Mouse (Mus musculus) c-Kit-positive CD71-positive TER-119-negative erythroid progenitor cells, embryonic 14.5 days (primary cell): Measurements from ENCODE around the gene Adcy9.
"Not testable (repeated sequence)": the region's sequence is repeated elsewhere in the genome, so short reads cannot be mapped to it uniquely, and the experiment has no call there.

ENCODE experiments used
- DNase-seq: peaks from one replicate; pipeline ENCODE4 v3.0.0-alpha.2; 2013; ENCODE audit warnings: low read depth

The Adcy9 gene

DNA sequence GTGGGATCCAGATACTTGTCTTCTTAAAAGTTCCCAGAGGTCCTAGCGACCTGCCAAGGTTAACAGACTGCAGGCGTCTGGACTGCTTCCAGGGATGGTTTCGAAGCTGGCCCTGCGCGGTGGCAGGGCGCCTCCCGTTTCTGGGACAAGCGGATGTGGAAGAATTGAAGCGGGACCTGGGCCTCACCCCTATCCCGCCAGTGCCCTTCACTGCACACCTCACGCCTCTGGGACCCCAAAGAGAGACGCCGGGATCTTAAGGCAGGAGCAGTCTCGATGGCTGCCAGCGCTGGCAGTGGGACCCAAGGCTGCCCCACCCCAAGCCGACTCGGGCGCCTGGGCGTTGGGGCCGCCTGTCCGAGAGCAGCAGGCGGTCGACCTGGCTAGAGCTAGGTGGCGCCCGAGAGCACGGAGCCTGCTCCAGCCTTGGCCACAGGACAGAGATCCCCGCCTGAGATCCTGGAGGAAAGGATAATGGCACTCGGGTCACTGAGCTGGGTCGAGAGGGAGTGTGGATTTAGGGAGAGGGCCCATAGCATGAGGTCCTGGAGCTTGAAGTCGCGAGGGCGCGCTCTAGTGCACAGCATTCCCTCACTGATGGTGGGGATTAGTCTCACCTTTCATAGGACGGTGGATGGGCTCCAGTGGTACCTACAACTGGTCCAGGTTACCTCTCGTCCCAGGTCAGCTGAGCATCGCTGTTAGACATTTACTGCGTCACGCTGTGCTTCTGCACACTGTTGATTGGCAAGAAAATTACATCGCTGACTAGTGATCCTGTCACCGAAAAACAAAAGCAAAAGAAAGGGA is 152.2 kb downstream of the Adcy9 start:
- DNase-seq = peak; percentile 55

DNA sequence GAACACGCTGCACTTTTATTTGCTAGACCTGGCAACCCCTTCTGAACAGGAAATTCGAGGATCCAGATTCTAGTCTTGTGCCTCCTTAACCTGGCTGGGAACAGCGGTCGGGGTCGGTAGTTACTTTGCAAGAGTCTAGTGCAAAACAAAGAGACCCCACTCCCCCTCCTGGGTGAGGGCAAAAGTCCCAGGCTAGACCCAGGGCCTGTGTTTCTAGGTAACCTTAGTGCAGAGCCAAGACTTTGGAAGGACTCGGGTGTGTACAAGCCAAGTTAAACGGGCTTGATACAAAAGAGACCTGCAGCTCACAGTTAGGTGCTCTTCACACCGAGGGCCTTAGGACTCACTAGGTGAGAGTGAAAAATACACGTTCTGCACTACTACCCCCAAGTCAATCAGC is 152.8 kb downstream of the Adcy9 start:
- no peak for DNase-seq

DNA sequence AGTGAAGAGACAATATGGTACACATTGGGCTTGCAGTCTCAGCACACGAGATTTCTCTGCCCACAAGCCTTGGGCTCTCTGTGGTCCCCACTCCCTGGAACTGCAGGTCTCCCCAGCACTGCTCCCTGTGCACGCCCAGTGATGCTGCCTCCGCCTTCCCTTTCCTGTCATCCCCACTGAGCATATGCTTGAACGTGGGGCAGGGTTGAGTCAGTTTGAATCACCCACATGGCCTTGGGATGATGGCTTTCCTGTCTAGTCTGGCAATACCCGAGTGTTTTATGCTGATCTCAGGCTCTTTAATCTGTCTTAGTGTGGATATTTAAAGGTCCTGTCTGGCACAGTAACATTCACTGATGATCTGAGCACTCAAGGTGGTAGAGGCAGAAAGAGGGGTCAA is 154.9 kb downstream of the Adcy9 start:
- DNase-seq = no peak

DNA sequence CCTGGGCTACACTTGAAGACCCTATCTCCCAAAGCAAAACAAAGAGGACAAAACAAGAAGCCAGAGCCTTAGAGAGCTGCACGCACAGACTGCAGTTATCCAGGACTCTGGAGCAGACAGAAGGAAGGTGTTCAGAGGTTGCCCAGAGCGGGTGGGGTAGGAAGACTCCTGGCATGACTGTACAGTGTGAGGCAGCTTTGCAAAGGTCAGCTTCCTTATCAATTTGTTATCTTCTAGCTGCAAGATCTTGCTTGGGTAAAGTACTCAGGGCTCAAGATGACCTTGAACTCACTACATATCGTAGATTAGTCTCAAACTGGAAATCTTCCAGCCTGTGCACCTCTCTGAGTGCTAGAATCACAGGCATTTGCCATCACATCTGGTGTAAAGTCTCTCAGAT is 156.8 kb downstream of the Adcy9 start:
- DNase-seq = no peak

DNA sequence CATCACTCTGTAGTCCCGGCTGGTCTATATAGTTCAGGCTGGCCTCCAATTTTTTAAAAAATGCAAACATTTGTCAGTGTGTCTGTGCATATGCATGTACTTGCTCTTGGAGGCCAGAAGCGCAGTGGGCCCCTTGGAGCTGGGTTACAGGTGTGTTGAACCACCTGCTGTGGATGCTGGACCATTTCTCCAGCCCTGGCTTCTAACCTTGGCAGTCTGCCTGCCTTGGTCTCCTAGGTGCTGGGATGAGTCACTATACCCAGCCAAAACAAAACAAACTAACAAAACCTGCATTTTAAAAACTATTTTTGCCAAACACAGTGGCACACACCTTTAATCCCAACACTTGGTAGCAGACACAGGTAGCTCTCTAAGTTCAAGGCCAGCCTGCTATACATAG is 162.8 kb downstream of the Adcy9 start:
- DNase-seq = no peak

DNA sequence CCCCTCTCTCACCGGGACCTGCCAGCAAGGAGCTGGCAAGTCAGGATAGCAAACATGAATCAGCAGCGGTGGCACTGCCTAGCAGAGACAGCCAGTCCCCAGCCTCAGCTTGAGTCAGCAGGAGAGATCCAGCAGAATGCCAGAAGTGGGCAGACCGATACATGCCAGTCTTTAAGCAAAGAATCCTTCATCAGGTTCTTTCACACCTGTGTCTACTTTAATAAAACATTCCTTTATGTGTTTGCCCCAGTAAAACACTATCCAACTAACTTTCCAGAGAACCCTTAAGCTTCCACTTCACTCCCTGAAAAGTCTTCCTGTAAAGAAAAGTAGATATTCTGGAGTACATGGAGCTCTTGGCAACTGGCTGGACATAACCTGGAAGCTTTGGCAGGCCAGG is 171.5 kb downstream of the Adcy9 start:
- no peak for DNase-seq

DNA sequence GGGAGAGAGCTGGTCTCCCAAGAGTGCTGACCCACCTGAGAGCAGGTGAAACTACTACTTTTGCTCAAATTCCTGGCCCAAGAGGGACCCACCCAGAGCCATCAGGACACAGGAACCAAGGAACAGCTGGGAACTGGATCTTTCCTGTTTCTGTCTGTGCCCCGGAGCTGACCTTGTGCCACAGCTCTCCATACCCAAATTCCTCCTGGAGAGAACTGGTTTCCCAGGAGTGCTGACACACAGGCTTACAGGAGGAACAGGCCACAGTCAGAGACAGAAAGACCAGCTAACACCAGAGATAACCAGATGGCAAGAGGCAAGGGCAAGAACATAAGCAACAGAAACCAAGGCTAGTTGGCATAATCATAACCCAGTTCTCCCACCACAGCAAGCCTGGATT is 175.1 kb downstream of the Adcy9 start:
- not testable (repeated sequence) for DNase-seq
